In genomic region chr13:51400186-51400719, GRCm38 (mm10) we compare ENCODE assay signal across 8 mouse cellular contexts. TPM values are rescaled to one million over a fixed set of nuclear protein-coding genes. Genes with fewer than 3 reads are reported as not detected.
DNase-seq lines count a peak whose midpoint lies in the region; ATAC-seq and TF ChIP-seq lines count a peak whose summit lies in the region.

No protein-coding gene starts in this region.

- H3K27me3 ChIP-seq in heart, embryonic 16.5 days (ENCODE audit: control insufficient read depth, insufficient read depth, low read length), result no peaks in the 10 kb centered on the region
- H3K27me3 ChIP-seq in hindbrain, postnatal 0 days (ENCODE audit: insufficient read depth, low read length), result no peaks in the 10 kb centered on the region
- H3K27me3 ChIP-seq in liver, embryonic 13.5 days, result no peaks in the 10 kb centered on the region
- no peaks in the 10 kb centered on the region for H3K27me3 ChIP-seq in stomach, embryonic 16.5 days (ENCODE audit: control insufficient read depth, insufficient read depth, low read length)

- no peak for DNase-seq in heart, postnatal 25 days (ENCODE audit: low spot score)
- no peak for DNase-seq in hindbrain, postnatal 0 days (ENCODE audit: low spot score)
- no peak for DNase-seq in liver, embryonic 13.5 days
- DNase-seq in left cerebral cortex, postnatal 4 days, result no peak

- H3K36me3 ChIP-seq in heart, embryonic 16.5 days (ENCODE audit: control insufficient read depth, insufficient read depth), result no peaks in the 10 kb centered on the region
- no peaks in the 10 kb centered on the region for H3K36me3 ChIP-seq in hindbrain, postnatal 0 days (ENCODE audit: insufficient read depth, low read length)
- H3K36me3 ChIP-seq in liver, embryonic 13.5 days, result no peaks in the 10 kb centered on the region
- no peaks in the 10 kb centered on the region for H3K36me3 ChIP-seq in stomach, embryonic 16.5 days (ENCODE audit: control insufficient read depth, insufficient read depth, low read length)

- H3K4me1 ChIP-seq in heart, embryonic 16.5 days (ENCODE audit: control insufficient read depth, insufficient read depth, low read length), result peaks cover 2% of the 10 kb centered on the region; the same call in 1 of the 2 replicates
- peaks cover 4% of the 10 kb centered on the region for H3K4me1 ChIP-seq in bone marrow, adult 2 months (ENCODE audit: control insufficient read depth, insufficient read depth, low read length)
- 0 out of 2 replicates have a peak, but pooled peaks cover 3% of the 10 kb centered on the region for H3K4me1 ChIP-seq in hindbrain, postnatal 0 days (ENCODE audit: insufficient read depth, low read length)
- H3K4me1 ChIP-seq in liver, embryonic 13.5 days (replicated peaks), result peaks cover 7% of the 10 kb centered on the region; the same call in 1 of the 2 replicates
- H3K4me1 ChIP-seq in stomach, embryonic 16.5 days (ENCODE audit: control insufficient read depth, insufficient read depth, low read length), result peaks cover 11% of the 10 kb centered on the region; the same call in 1 of the 2 replicates

- ATAC-seq in heart, embryonic 16.5 days (replicated peaks; ENCODE audit: extremely low read depth, insufficient read depth, low FRiP score), result peak; percentile 33
- peak; percentile 65 for ATAC-seq in CD4-positive, CD25-positive, alpha-beta regulatory T cell, adult 4 months
- peak; percentile 85 for ATAC-seq in hindbrain, postnatal 0 days
- ATAC-seq in liver, embryonic 13.5 days (ENCODE audit: low read depth), result no peak; the same call in 1 of the 2 replicates
- ATAC-seq in stomach, embryonic 16.5 days (ENCODE audit: insufficient read depth, low FRiP score), result peak; percentile 45; the same call in 1 of the 2 replicates

- intact Hi-C loops in heart, postnatal 25 days (cut with DNase I), result no loop called here
- intact Hi-C loops in left cerebral cortex, postnatal 4 days (cut with DNase I), result loop anchor here (10.0 kb wide), 1 partner anchor 95 kb away; no protein-coding TSS in a partner anchor

- peak overlapping the region; percentile 51 for H3K4me3 ChIP-seq in heart, embryonic 16.5 days (ENCODE audit: low read length)
- H3K4me3 ChIP-seq in bone marrow, adult 2 months (replicated peaks; ENCODE audit: control insufficient read depth, low read depth, low read length), result peak overlapping the region; percentile 1
- H3K4me3 ChIP-seq in hindbrain, postnatal 0 days (ENCODE audit: low read length), result peak overlapping the region; percentile 27
- peak overlapping the region; percentile 44 for H3K4me3 ChIP-seq in liver, embryonic 13.5 days (replicated peaks)
- H3K4me3 ChIP-seq in stomach, embryonic 16.5 days (replicated peaks; ENCODE audit: low read length), result peak overlapping the region; percentile 41

- peak overlapping the region; percentile 89 for H3K4me2 ChIP-seq in heart, embryonic 16.5 days (ENCODE audit: low read depth, low read length)
- peak overlapping the region; percentile 66 for H3K4me2 ChIP-seq in hindbrain, postnatal 0 days (ENCODE audit: low read depth, low read length)
- H3K4me2 ChIP-seq in liver, embryonic 13.5 days, result peak overlapping the region; percentile 64
- H3K4me2 ChIP-seq in stomach, embryonic 16.5 days (ENCODE audit: low read depth, low read length), result peak overlapping the region; percentile 78

- no peak for TF ChIP-seq CTCF in bone marrow, adult 2 months (IDR thresholded peaks at IDR 0.05; ENCODE audit: control insufficient read depth, insufficient read depth, low read length)
- no peak for TF ChIP-seq CTCF in hindbrain, postnatal 0 days (IDR thresholded peaks at IDR 0.05; ENCODE audit: low read depth)

- peak overlapping the region; percentile 68 for H3K9ac ChIP-seq in heart, embryonic 16.5 days (ENCODE audit: low read length)
- peak overlapping the region; percentile 47 for H3K9ac ChIP-seq in hindbrain, postnatal 0 days (replicated peaks; ENCODE audit: low read length)
- H3K9ac ChIP-seq in liver, embryonic 13.5 days, result no peak overlapping the region
- peak overlapping the region; percentile 62 for H3K9ac ChIP-seq in stomach, embryonic 16.5 days (ENCODE audit: low read length)

- H3K9me3 ChIP-seq in heart, embryonic 16.5 days (replicated peaks; ENCODE audit: control insufficient read depth, low read length), result 0 out of 2 replicates have a peak, but pooled peaks cover 5% of the 10 kb centered on the region
- no peaks in the 10 kb centered on the region for H3K9me3 ChIP-seq in hindbrain, postnatal 0 days (ENCODE audit: low read length)
- no peaks in the 10 kb centered on the region for H3K9me3 ChIP-seq in liver, embryonic 13.5 days (replicated peaks)
- peaks cover 1% of the 10 kb centered on the region; the same call in 1 of the 2 replicates for H3K9me3 ChIP-seq in stomach, embryonic 16.5 days (replicated peaks; ENCODE audit: control insufficient read depth, low read length)

- 20% methylated on average over 14 of the region's 14 CpGs for WGBS in heart, embryonic 16.5 days
- WGBS in bone marrow, adult 2 months, result 18% methylated on average over 14 of the region's 14 CpGs
- WGBS in hindbrain, postnatal 0 days, result 23% methylated on average over 14 of the region's 14 CpGs
- WGBS in liver, embryonic 13.5 days (ENCODE audit: insufficient replicate concordance), result 12% methylated on average over 14 of the region's 14 CpGs
- WGBS in stomach, embryonic 16.5 days, result 27% methylated on average over 14 of the region's 14 CpGs

- no peak for TF ChIP-seq POLR2A in bone marrow, adult 2 months (IDR thresholded peaks at IDR 0.05; ENCODE audit: borderline replicate concordance, control insufficient read depth, low read depth, low read length)

- H3K27ac ChIP-seq in heart, embryonic 16.5 days (ENCODE audit: low read length), result no peak overlapping the region
- peak overlapping the region; percentile 1; the same call in 1 of the 2 replicates for H3K27ac ChIP-seq in bone marrow, adult 2 months (ENCODE audit: control insufficient read depth, insufficient read depth, low read depth, low read length, poor library complexity)
- peak overlapping the region; percentile 37 for H3K27ac ChIP-seq in hindbrain, postnatal 0 days
- no peak overlapping the region for H3K27ac ChIP-seq in liver, embryonic 13.5 days
- no peak overlapping the region for H3K27ac ChIP-seq in stomach, embryonic 16.5 days (ENCODE audit: low read length)

RNA-seq across cellular contexts. Expression of gene S1pr3, which starts 8.2 kb away (rescaled TPM):
- 23.4 and 30.2 TPM in 2 replicates for polyA plus RNA-seq in heart, embryonic 16.5 days (2015; fragmentation: Nextera tagmentation; extraction: Ambion mirVana)
- total RNA-seq in heart, postnatal 25 days (2021), result 10 to 100 TPM; 14.1 to 14.4 TPM
- polyA plus RNA-seq in CD4-positive, CD25-positive, alpha-beta regulatory T cell, adult 4 months (2017; shearing (Covaris generic)), result not detected
- 1.7 and 3.9 TPM in 2 replicates for polyA plus RNA-seq in bone marrow, adult 2 months (2011; ENCODE audit: insufficient read depth, insufficient read length, low replicate concordance, missing spikeins)
- 8.6 and 8.9 TPM in 2 replicates for total RNA-seq in hindbrain, postnatal 0 days (2014; rRNA removed)
- 8.5 and 9.4 TPM in 2 replicates for polyA plus RNA-seq in hindbrain, postnatal 0 days (2015; fragmentation: Nextera tagmentation; extraction: Ambion mirVana)
- polyA plus RNA-seq in liver, embryonic 13.5 days (2015; fragmentation: Nextera tagmentation; extraction: Ambion mirVana), result 1.8 and 2.2 TPM in 2 replicates
- polyA plus RNA-seq in stomach, embryonic 16.5 days (2015; fragmentation: Nextera tagmentation; extraction: Ambion mirVana), result 36.8 and 37.0 TPM in 2 replicates
- 1 to 10 TPM; 7.4 to 7.6 TPM for total RNA-seq in left cerebral cortex, postnatal 4 days (2021)

Comparison
In these comparisons a context has a peak if more than half of its experiments do, and no peak if none do; other contexts are left out.
1. H3K27ac ChIP-seq: peak in bone marrow, adult 2 months (single experiment) and hindbrain, postnatal 0 days (single experiment); none in heart, embryonic 16.5 days (single experiment), liver, embryonic 13.5 days (single experiment) and stomach, embryonic 16.5 days (single experiment).
2. H3K4me3 ChIP-seq: peak in every context shown above with its lines; median percentile 51 in heart, embryonic 16.5 days; 44 in liver, embryonic 13.5 days; 41 in stomach, embryonic 16.5 days; 27 in hindbrain, postnatal 0 days; 1 in bone marrow, adult 2 months.
3. Peak in every context shown above with its lines, with median percentiles within 50 percentile points of each other: H3K4me2 ChIP-seq.